Mouse (Mus musculus): ENCODE results near the gene Apol6.

- TF ChIP-seq EP300 (IDR thresholded peaks at IDR 0.05) (no peak), CTCF (IDR thresholded peaks at IDR 0.05) (no peak)
Observed at GRCm38 (mm10) chr15:77066233-77066632, 21.7 kb downstream of the Apol6 start.
